Mouse (Mus musculus) bone marrow, adult 2 months (tissue): Measurements from ENCODE around the gene Cidec. TPM values are rescaled to one million over a fixed set of nuclear protein-coding genes. Genes with fewer than 3 reads are reported as not detected.

Source experiments
- H3K27ac ChIP-seq: fragments of 200-500 bp; 2 replicates; pipeline ENCODE4 v1.5.1; 2012; ENCODE audit warnings: low read depth, mild to moderate bottlenecking, control low read depth, inconsistent platforms, low read length; ENCODE audit not compliant: control insufficient read depth, poor library complexity, insufficient read depth
- H3K4me1 ChIP-seq: fragments of 200-500 bp; 2 replicates; pipeline ENCODE4 v1.6.1; 2011; ENCODE audit warnings: low read length; ENCODE audit not compliant: control insufficient read depth, insufficient read depth
- H3K4me3 ChIP-seq: fragments of 200-500 bp; replicated peaks from 2 replicates; pipeline ENCODE3; 2011; ENCODE audit warnings: mild to moderate bottlenecking, low read depth, low read length, control low read depth; ENCODE audit not compliant: control insufficient read depth
- CTCF ChIP-seq: fragments of 200-500 bp; IDR thresholded peaks from 2 replicates; pipeline ENCODE4 v1.5.1; 2011; ENCODE audit warnings: low read length, control low read depth; ENCODE audit not compliant: control insufficient read depth, insufficient read depth
- POLR2A ChIP-seq: fragments of 200-500 bp; IDR thresholded peaks from 2 replicates; pipeline ENCODE4 v1.6.1; 2011; ENCODE audit warnings: low read depth, mild to moderate bottlenecking, control low read depth, low read length, borderline replicate concordance; ENCODE audit not compliant: control insufficient read depth
- WGBS: fragments of 180-500 bp; shearing (Covaris S2); methylation state at CpG from one replicate; pipeline ENCODE4 v1.1.7; 2018; 5-methylcytosine and 5-hydroxymethylcytosine counted together
- polyA plus RNA-seq: library from polyadenylated mRNA; stranded (reverse); fragments of >200 nt; gene quantifications from 2 replicates; pipeline ENCODE4 v1.2.4, GENCODE M21; 2011; ENCODE audit warnings: low replicate concordance; ENCODE audit not compliant: missing spikeins, insufficient read depth, insufficient read length

The Cidec gene
- polyA plus RNA-seq, 1 experiment, result not detected

DNA sequence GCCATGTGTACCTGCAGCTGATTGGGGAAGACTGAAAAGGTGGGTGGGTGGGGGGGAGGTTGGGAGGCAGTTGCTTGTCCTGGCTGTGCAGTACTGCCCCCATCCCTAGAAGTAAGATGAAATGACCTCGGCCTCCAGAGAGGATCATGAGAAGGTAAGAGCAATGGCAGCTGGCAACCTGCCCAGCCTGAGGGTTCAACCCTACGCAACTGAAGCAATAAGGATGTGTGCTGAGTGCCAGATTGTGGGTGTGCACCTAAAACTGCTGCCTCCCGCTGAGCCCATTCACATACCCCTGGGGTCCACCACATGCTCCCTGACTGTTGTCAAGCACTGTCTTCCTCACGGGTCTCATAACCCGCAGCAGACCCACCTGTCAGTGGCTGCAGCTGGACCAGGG lies 19.1 kb downstream of the Cidec start:
- TF ChIP-seq CTCF, result no peak
- Histone ChIP-seq H3K4me3 (no peak overlapping the region), H3K4me1 (peaks cover 2% of the 10 kb centered on the region; the same call in 1 of the 2 replicates), H3K27ac (no peak overlapping the region)
- WGBS, result 58% methylated on average over 5 of the region's 5 CpGs

DNA sequence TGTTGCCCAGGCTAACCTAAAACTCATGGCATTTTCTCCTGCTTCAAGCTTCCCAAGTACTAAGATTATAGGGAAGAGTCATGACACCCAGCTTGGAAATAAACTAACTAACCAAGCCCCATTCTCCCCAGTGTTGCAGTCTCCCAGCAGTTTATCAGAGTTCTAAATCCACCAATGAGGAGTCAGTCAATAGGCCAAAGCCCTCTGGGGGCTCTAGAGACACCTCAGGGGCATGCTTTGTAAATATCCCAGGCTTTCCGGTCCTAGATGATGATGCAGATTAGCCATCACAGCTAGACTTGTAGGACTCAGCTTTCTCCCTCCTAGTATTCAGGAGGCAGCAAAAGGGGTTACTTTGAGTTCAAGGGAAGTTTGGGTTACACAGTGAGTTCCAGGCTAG lies 25.6 kb downstream of the Cidec start:
- Histone ChIP-seq H3K4me3 (no peak overlapping the region), H3K27ac (no peak overlapping the region), H3K4me1 (no peaks in the 10 kb centered on the region)
- TF ChIP-seq CTCF (no peak), POLR2A (no peak)
- WGBS, result 89% methylated on average over 1 of the region's 1 CpGs

GRCm38 (mm10) chr6:113406683-113407082 lies 28.9 kb downstream of the Cidec start:
- no peak overlapping the region for H3K27ac ChIP-seq
- H3K4me3 ChIP-seq, result no peak overlapping the region
- H3K4me1 ChIP-seq, result no peaks in the 10 kb centered on the region
- WGBS, result 83% methylated on average over 9 of the region's 9 CpGs
- peak; percentile 55 for TF ChIP-seq CTCF
- no peak for TF ChIP-seq POLR2A

- Histone ChIP-seq H3K27ac (no peak overlapping the region), H3K4me3 (no peak overlapping the region), H3K4me1 (no peaks in the 10 kb centered on the region)
- 84% methylated on average over 6 of the region's 6 CpGs for WGBS
- TF ChIP-seq POLR2A (no peak), CTCF (no peak)
These were observed 30.1 kb downstream of the Cidec start for GRCm38 (mm10) chr6:113405483-113405882.

GRCm38 (mm10) chr6:113404649-113405448 lies 30.7 kb downstream of the Cidec start:
- 88% methylated on average over 12 of the region's 12 CpGs for WGBS
- TF ChIP-seq POLR2A (no peak), CTCF (no peak)

GRCm38 (mm10) chr6:113402094-113402493 lies 33.5 kb downstream of the Cidec start:
- Histone ChIP-seq H3K4me1 (no peaks in the 10 kb centered on the region), H3K27ac (no peak overlapping the region), H3K4me3 (no peak overlapping the region)
- TF ChIP-seq POLR2A, result no peak
- no peak for TF ChIP-seq CTCF
- WGBS, result 87% methylated on average over 13 of the region's 13 CpGs

More at GRCm38 (mm10) chr6:113404649-113405448, 30.7 kb downstream of the Cidec start:
- Histone ChIP-seq H3K4me3 (no peak overlapping the region), H3K27ac (no peak overlapping the region), H3K4me1 (no peaks in the 10 kb centered on the region)

DNA sequence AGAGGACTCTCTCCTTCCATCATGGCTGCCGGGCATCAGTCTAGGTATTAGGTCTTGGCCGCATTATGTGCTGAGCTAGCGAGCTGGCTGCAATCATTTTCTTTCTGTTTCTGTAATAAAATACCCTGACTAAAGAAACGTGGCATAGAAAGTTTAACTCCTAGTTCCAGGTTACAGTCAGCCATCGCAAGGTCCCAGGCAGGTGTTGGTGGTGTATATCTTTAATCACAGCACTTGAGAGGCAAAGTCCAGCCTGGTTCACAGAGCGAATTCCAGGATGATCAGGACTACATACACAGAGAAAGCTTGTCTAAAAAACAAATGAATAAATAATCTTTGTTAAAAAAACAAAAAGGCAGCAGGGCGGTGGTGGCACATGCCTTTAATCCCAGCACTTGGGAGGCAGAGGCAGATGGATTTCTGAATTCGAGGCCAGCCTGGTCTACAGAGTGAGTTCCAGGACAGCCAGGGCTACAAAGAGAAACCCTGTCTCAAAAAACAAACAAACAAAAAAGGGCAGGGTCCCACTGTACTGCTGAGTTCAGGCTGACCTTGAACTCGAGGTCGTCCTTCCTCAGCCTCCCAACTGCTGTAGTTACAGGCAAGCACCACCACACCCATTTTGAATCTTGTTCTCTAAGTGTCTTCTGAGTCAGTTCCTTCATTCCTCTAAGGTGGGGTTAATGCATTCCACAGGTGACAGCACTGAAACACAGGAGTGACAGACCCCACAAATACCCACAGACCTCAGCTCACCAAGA lies 39.1 kb downstream of the Cidec start:
- no peak for TF ChIP-seq POLR2A
- no peak for TF ChIP-seq CTCF
- H3K4me3 ChIP-seq, result no peak overlapping the region
- no peak overlapping the region for H3K27ac ChIP-seq
- 86% methylated on average over 10 of the region's 10 CpGs for WGBS
- H3K4me1 ChIP-seq, result no peaks in the 10 kb centered on the region; the same call in 1 of the 2 replicates

DNA sequence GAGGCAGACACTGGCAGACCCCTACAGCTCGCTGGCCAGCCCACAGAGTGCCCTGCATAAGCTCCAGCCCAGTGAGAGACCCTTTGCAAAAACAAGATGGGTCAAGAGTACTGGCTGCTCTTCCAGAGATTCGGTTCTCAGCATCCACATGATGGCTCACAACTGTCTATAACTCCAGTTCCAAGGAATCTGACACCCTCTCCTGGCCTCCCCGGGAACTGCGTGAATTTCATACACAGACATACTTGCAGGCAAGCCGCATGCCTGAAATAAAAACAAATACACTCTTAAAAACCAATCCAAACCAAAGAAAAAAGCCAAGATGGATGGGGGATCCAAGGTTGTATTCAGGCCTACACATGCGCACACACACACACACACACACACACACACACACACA lies 40.1 kb downstream of the Cidec start:
- no peaks in the 10 kb centered on the region; the same call in 1 of the 2 replicates for H3K4me1 ChIP-seq
- TF ChIP-seq POLR2A (no peak), CTCF (no peak)
- WGBS, result 90% methylated on average over 6 of the region's 6 CpGs
- H3K4me3 ChIP-seq, result no peak overlapping the region
- H3K27ac ChIP-seq, result no peak overlapping the region

DNA sequence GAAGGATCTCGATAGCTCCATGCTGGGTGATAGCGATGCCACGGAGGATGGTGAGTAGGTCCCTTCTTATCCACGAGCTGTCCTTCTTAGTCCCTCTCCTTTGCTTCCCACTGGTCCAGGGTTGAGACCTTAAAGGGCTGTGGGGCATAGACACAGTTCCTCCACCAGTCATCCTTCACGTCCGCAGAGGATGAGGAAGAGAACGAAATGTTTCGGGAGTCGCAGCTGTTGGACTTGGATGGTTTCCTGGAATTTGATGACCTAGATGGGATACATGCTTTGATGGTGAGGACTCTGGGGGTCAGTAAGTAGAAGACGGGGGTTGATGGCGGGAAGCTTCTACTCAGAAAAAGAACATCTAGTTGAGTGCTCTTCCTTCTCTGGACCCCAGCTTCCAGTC lies 40.7 kb downstream of the Cidec start:
- TF ChIP-seq POLR2A (no peak), CTCF (no peak)
- WGBS, result 88% methylated on average over 11 of the region's 11 CpGs
- Histone ChIP-seq H3K4me3 (no peak overlapping the region), H3K27ac (no peak overlapping the region), H3K4me1 (no peaks in the 10 kb centered on the region; the same call in 1 of the 2 replicates)
